Mouse (Mus musculus) T-helper 17 cell (primary cell): ENCODE data around the gene Slc9a3r1.

ENCODE experiments used
- in situ Hi-C, 2 experiments: fragments of 300-600 bp; cut with MboI, MseI; formaldehyde crosslinking; loops; 1 replicate in 1 of 2; 2 replicates in 1 of 2; pipeline ENCODE4 v1.15.1; 2025; ENCODE audit warnings: high pct_unique_total_duplicates in 2 of 2

Gene Slc9a3r1

GRCm38 (mm10) chr11:115219685-115220084 lies 56.5 kb downstream of the Slc9a3r1 start:
- in situ Hi-C loops: loop anchor here (5.0 kb wide), 1 partner anchor 958 kb away; no protein-coding TSS in a partner anchor

DNA sequence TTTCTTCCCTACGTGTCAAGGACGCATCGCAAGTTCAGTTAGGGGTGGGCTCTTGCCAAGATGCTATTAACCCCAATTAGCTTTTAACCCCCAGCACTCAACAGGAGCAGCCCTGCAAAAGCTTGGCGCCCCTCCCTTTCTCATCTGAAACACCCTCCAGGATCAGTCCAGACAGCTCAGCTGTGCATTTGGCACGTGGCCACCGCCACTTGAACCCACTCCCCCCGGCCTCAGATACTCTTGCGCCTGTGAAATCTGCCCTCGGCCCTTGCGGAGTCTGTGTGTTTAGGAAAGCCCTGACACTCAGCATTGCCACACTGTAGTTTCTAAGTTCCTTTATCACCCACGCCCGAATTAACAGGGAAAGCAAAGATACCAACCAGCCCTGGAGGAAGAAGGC lies 58.9 kb downstream of the Slc9a3r1 start:
- in situ Hi-C loops: loop anchor here (5.0 kb wide), 1 partner anchor 955 kb away; no protein-coding TSS in a partner anchor

- in situ Hi-C loops: loop anchor here (5.0 kb wide), 1 partner anchor 955 kb away; no protein-coding TSS in a partner anchor
Observed at GRCm38 (mm10) chr11:115222570-115222969, 59.4 kb downstream of the Slc9a3r1 start.

DNA sequence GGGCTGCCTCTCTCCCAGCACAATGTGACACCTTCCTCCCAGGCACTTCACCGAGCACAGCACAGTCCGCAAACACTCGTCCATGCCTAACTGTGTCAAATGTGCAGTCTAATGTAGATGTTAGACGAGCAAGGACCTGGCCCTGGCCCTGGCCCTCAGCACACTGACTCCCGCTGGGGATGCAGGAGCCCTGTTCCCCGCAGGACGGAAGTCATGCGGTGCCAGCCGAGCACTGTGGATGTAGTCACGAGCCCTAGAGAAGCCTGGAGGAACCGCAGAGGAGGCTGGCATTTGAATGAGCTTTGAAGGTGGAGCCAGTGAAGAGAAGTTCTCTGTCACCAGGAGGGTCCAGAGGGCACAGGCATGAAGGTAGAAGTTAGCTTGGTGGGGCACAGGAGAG lies 60.3 kb downstream of the Slc9a3r1 start:
- in situ Hi-C loops: loop anchor here (5.0 kb wide), 1 partner anchor 954 kb away; no protein-coding TSS in a partner anchor

DNA sequence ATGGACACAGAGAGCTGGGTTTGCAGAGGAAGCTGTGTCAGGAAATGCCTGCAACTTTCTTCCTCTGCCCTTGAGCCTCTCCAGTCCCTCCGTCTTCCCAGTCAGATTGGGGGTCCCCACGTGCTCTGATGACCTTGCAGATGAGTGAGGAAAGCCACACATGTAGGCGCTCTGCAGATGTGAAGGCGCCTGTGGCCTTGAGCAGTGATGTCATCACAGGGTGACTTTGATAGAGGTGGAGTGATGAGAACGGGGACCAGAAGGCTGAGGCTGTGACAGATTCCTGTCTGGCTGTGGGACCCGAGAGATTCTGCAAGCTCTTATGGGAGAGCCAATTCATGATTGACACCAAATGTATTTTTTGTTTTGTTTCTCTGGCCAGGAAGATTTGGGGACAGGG lies 60.7 kb downstream of the Slc9a3r1 start:
- in situ Hi-C loops: loop anchor here (5.0 kb wide), 1 partner anchor 953 kb away; no protein-coding TSS in a partner anchor

DNA sequence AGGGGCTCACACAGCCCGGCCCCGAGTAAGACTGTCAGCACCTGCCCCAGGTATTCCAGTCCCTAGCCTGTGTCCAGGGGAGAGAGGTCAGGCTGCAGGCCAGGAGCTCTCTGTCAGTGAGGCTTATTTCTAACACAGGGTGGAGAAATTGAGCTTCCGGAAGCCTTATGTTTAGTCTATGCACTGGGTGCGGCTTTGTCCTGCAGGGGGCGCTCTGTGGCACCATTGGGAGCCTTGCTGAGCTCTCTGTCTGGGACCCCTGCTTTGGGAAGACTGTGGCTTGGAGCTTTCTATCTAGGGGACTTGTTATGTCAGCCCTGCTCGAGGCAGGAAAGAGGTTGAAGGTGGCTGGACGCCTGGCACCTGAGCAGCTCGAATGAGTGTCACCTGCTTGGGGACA lies 61.7 kb downstream of the Slc9a3r1 start:
- in situ Hi-C loops: loop anchor here (5.0 kb wide), 1 partner anchor 952 kb away; no protein-coding TSS in a partner anchor

DNA sequence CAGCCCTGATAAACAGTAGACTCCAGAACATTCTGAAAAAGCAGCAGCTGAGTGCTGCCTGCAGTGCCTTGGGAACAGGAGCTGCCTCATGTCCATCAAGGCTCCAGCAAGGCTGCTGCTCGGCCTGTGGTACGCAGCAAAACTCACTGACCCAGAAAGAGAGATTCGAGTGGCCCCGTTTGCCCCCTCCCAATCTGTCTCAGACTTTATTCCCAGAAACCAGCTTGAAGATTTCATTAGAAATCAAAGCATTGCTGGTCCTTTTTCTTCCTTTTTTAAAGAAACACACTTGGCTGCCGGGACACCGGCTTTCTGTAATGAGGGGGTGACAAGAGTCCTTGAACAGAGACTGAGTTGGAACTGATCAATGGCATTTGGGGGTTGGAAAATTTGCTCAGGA lies 62.2 kb downstream of the Slc9a3r1 start:
- in situ Hi-C loops: no loop called here

- in situ Hi-C loops: no loop called here
Observed at GRCm38 (mm10) chr11:115226811-115227491, 63.8 kb downstream of the Slc9a3r1 start.

DNA sequence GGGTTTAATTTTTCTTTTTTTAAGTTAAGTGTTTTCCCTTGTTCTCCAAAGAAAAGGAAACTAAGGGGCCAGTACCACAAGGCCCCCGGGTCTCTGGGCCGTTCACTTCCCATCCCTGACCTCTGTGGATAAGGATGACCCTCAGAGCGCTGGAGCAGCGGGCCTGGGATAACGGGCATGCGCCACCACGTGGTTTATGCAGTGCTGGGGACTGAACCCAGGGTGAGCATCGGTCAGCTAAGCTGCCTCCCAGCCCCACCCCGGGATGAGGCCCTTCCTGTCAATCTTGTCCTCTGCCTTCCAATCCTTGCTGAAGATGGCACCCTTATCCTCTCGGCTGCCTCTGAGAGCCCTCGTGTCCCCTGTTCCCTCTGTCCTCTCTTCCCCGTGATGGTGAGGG lies 64.5 kb downstream of the Slc9a3r1 start:
- in situ Hi-C loops: no loop called here

DNA sequence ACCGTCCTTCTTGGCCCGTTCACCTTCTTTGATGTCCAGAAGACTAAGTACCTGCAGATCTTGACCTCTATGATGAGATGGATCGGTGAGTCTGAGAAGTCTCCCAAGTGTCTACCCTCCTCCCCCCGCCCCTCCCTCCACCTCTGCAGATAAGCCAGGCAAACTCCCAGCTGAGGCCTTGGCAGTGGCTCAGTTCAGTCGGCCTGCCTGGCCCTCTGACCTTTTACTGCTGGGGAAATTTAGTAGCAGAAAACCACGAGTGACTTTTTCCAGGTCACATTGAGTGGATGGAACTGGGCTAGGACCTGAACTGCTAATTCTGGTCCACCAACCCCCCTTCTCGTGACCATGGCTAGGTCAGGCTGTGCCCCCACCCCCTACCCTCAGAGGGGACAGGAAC lies 65.3 kb downstream of the Slc9a3r1 start:
- in situ Hi-C loops: no loop called here

DNA sequence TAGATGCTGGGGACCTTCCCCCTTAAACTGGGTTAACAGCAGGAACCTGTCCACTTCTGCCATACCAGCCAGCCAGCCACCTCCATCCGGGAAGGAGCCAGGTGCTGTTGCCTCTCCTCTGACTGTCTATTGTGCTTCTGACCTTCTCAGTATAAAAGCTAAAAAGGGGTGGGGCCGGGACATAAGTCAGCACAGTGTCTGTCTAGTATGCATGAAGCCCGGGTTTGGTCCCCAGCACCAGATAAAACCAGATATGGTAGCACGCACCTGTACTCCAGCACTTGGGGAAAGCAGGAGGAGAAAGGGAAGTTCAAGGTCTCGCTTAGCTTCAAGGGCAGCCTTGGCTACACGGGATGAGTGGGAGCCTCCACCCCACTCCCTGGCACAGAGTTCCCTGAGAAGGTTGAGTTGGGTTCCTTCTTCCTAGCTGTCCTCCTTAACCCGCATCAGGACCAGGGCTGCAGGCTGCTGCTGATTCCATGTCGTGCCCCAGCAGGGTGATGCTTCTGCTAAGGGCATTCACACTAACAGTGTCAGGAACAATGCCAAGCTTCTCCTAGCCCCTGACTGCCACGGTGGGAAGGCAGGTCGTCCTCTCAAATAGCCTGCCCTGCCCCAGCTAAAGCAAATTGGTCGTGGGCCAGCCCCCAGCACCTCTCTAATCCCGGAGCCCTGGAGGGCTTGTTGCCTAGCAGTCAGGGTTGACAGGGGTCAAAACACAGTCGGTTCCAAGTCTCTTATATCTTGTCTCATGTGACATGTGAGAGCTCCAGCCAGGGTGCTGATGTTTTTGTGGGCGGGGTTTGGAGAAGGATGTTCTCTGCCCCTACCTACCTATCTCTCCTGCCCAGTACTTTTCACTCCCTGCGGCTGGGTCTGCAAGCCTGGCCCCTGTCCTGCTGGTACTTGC lies 66.1 kb downstream of the Slc9a3r1 start:
- in situ Hi-C loops: no loop called here
